Mouse (Mus musculus) MEL (cell line): ENCODE results near the gene Rps6ka4. TPM values are rescaled to one million over a fixed set of nuclear protein-coding genes. Genes with fewer than 3 reads are reported as not detected.

Experiments
- DNase-seq: peaks from one replicate; pipeline ENCODE4 v3.0.0; 2011; ENCODE audit warnings: low read depth, low spot score
- H3K27ac ChIP-seq: 2 replicates; pipeline ENCODE4 v1.5.1; 2012; ENCODE audit warnings: low read depth, mild to moderate bottlenecking, control low read depth, low read length, moderate library complexity; ENCODE audit not compliant: control insufficient read depth
- H3K27me3 ChIP-seq, 2 experiments: fragments of 150-350 bp in 1 of 2; sonication (generic) in 1 of 2; 2 replicates each; pipeline ENCODE4 v1.6.1; 2012; ENCODE audit warnings: low read length in 2 of 2, mild to moderate bottlenecking in 2 of 2, improper control_type of control experiment in 1 of 2, moderate library complexity in 1 of 2; ENCODE audit not compliant: insufficient read depth in 2 of 2, control insufficient read depth in 1 of 2
- H3K36me3 ChIP-seq, 2 experiments: 2 replicates each; pipeline ENCODE4 v1.6.1; 2012 to 2014; ENCODE audit warnings: low read length in 2 of 2, improper control_type of control experiment in 1 of 2, inconsistent platforms in 1 of 2, mild to moderate bottlenecking in 1 of 2; ENCODE audit not compliant: insufficient read depth in 2 of 2, control insufficient read depth in 1 of 2
- H3K4me1 ChIP-seq, 2 experiments: fragments of 150-350 bp in 1 of 2; sonication (generic) in 1 of 2; 2 replicates each; pipeline ENCODE4 v1.6.1; 2012; ENCODE audit warnings: low read length in 2 of 2, improper control_type of control experiment in 1 of 2, mild to moderate bottlenecking in 1 of 2; ENCODE audit not compliant: insufficient read depth in 2 of 2, control insufficient read depth in 1 of 2
- H3K4me3 ChIP-seq, 2 experiments: fragments of 150-350 bp in 1 of 2; sonication (generic) in 1 of 2; 2 replicates each; pipeline ENCODE4 v1.5.1; 2012; ENCODE audit warnings: low read depth in 2 of 2, low read length in 2 of 2, mild to moderate bottlenecking in 2 of 2, moderate library complexity in 2 of 2, control low read depth in 1 of 2, improper control_type of control experiment in 1 of 2; ENCODE audit not compliant: control insufficient read depth in 1 of 2, insufficient read depth in 1 of 2
- H3K79me2 ChIP-seq: 2 replicates; pipeline ENCODE4 v1.6.1; 2012; ENCODE audit warnings: mild to moderate bottlenecking, low read length, moderate library complexity; ENCODE audit not compliant: control insufficient read depth, poor library complexity, insufficient read depth
- H3K9ac ChIP-seq: 2 replicates; pipeline ENCODE4 v1.6.1; 2012; ENCODE audit warnings: low read depth, mild to moderate bottlenecking, control low read depth, low read length, moderate library complexity; ENCODE audit not compliant: control insufficient read depth, poor library complexity, severe bottlenecking
- H3K9me3 ChIP-seq: fragments of 150-350 bp; sonication (generic); replicated peaks from 2 replicates; pipeline ENCODE4 v1.6.1; 2012; ENCODE audit warnings: mild to moderate bottlenecking, low read length, improper control_type of control experiment, moderate library complexity; ENCODE audit not compliant: insufficient read depth
- BHLHE40 ChIP-seq: IDR thresholded peaks from 2 replicates; pipeline ENCODE4 v1.6.1; 2012; ENCODE audit warnings: low read depth, mild to moderate bottlenecking, inconsistent platforms, low read length, improper control_type of control experiment, borderline replicate concordance
- CHD2 ChIP-seq: IDR thresholded peaks from 2 replicates; pipeline ENCODE4 v1.6.1; 2011; ENCODE audit warnings: low read length, improper control_type of control experiment
- ELF1 ChIP-seq: IDR thresholded peaks from 2 replicates; pipeline ENCODE4 v1.6.1; 2014; ENCODE audit warnings: low read depth, mild to moderate bottlenecking, inconsistent platforms, low read length, improper control_type of control experiment, moderate library complexity
- EP300 ChIP-seq, 2 experiments: IDR thresholded peaks; 2 replicates each; pipeline ENCODE4 v1.6.1; 2011; ENCODE audit warnings: improper control_type of control experiment in 2 of 2, low read length in 2 of 2, low read depth in 1 of 2, mild to moderate bottlenecking in 1 of 2
- ETS1 ChIP-seq: IDR thresholded peaks from 2 replicates; pipeline ENCODE4 v1.6.1; 2012; ENCODE audit warnings: low read depth, mild to moderate bottlenecking, inconsistent platforms, low read length, improper control_type of control experiment, moderate library complexity
- GABPA ChIP-seq: IDR thresholded peaks from 2 replicates; pipeline ENCODE4 v1.6.1; 2012; ENCODE audit warnings: low read depth, mild to moderate bottlenecking, inconsistent platforms, low read length, improper control_type of control experiment, moderate library complexity
- GATA1 ChIP-seq: IDR thresholded peaks from 2 replicates; pipeline ENCODE4 v1.6.1; 2011; ENCODE audit warnings: low read depth, low read length, improper control_type of control experiment
- KAT2A ChIP-seq: conservative IDR thresholded peaks from 2 replicates; pipeline ENCODE4 v1.6.1; 2012; ENCODE audit warnings: low read depth, low read length, improper control_type of control experiment, inconsistent platforms
- MAFK ChIP-seq: IDR thresholded peaks from 2 replicates; pipeline ENCODE4 v1.6.1; 2011; ENCODE audit warnings: low read depth, mild to moderate bottlenecking, low read length, improper control_type of control experiment, borderline replicate concordance
- MAX ChIP-seq: IDR thresholded peaks from 2 replicates; pipeline ENCODE4 v1.6.1; 2011; ENCODE audit warnings: low read length, improper control_type of control experiment
- MAZ ChIP-seq: IDR thresholded peaks from 2 replicates; pipeline ENCODE4 v1.6.1; 2012; ENCODE audit warnings: low read depth, mild to moderate bottlenecking, inconsistent platforms, low read length, improper control_type of control experiment
- MYC ChIP-seq: IDR thresholded peaks from 2 replicates; pipeline ENCODE4 v1.6.1; 2011; ENCODE audit warnings: low read depth, mild to moderate bottlenecking, low read length, improper control_type of control experiment, moderate library complexity
- NELFE ChIP-seq: IDR thresholded peaks from 2 replicates; pipeline ENCODE4 v1.6.1; 2011; ENCODE audit warnings: low read depth, low read length, improper control_type of control experiment
- NRF1 ChIP-seq: IDR thresholded peaks from 2 replicates; pipeline ENCODE4 v1.6.1; 2014; ENCODE audit warnings: low read depth, mild to moderate bottlenecking, inconsistent platforms, low read length, improper control_type of control experiment, moderate library complexity; ENCODE audit not compliant: poor library complexity, insufficient read depth, severe bottlenecking
- SIN3A ChIP-seq: IDR thresholded peaks from 2 replicates; pipeline ENCODE4 v1.6.1; 2012; ENCODE audit warnings: low read length, improper control_type of control experiment, inconsistent platforms
- SMC3 ChIP-seq: IDR thresholded peaks from 2 replicates; pipeline ENCODE4 v1.6.1; 2011; ENCODE audit warnings: low read depth, low read length, improper control_type of control experiment
- TBP ChIP-seq: IDR thresholded peaks from 2 replicates; pipeline ENCODE4 v1.8.0; 2011; ENCODE audit warnings: low read depth, low read length, improper control_type of control experiment
- TCF12 ChIP-seq: IDR thresholded peaks from 2 replicates; pipeline ENCODE4 v1.6.1; 2014; ENCODE audit warnings: low read depth, mild to moderate bottlenecking, inconsistent platforms, low read length, improper control_type of control experiment, moderate library complexity
- UBTF ChIP-seq: IDR thresholded peaks from 2 replicates; pipeline ENCODE4 v1.6.1; 2012; ENCODE audit warnings: low read depth, mild to moderate bottlenecking, inconsistent platforms, low read length, improper control_type of control experiment, moderate library complexity, borderline replicate concordance; ENCODE audit not compliant: insufficient read depth
- USF1 ChIP-seq: IDR thresholded peaks from 2 replicates; pipeline ENCODE4 v1.6.1; 2014; ENCODE audit warnings: low read depth, mild to moderate bottlenecking, inconsistent platforms, low read length, improper control_type of control experiment, moderate library complexity
- ZC3H11A ChIP-seq: IDR thresholded peaks from 2 replicates; pipeline ENCODE4 v1.6.1; 2012; ENCODE audit warnings: low read depth, mild to moderate bottlenecking, inconsistent platforms, low read length, improper control_type of control experiment
- ZNF384 ChIP-seq: IDR thresholded peaks from 2 replicates; pipeline ENCODE4 v1.6.1; 2012; ENCODE audit warnings: low read depth, mild to moderate bottlenecking, inconsistent platforms, low read length, improper control_type of control experiment
- polyA plus RNA-seq, 2 experiments: library from polyadenylated mRNA; stranded (reverse) in 1 of 2; unstranded in 1 of 2; fragments of >175 nt in 1 of 2; fragments of >200 nt in 1 of 2; gene quantifications; 2 replicates each; pipeline versions ENCODE4 v1.2.1 to v1.2.4; 2012; ENCODE audit warnings: low replicate concordance in 2 of 2, low read depth in 1 of 2; ENCODE audit not compliant: insufficient read length in 2 of 2, insufficient read depth in 1 of 2, missing spikeins in 1 of 2
- total RNA-seq: library from RNA; depleted of rRNA; stranded (reverse); fragments of 300-350 nt; gene quantifications from 2 replicates; pipeline ENCODE4 v1.2.3, GENCODE M21; 2012

The Rps6ka4 gene
- total and polyA plus RNA-seq, 3 experiments = 4.7 to 7.3 TPM; not detected in 1

DNA sequence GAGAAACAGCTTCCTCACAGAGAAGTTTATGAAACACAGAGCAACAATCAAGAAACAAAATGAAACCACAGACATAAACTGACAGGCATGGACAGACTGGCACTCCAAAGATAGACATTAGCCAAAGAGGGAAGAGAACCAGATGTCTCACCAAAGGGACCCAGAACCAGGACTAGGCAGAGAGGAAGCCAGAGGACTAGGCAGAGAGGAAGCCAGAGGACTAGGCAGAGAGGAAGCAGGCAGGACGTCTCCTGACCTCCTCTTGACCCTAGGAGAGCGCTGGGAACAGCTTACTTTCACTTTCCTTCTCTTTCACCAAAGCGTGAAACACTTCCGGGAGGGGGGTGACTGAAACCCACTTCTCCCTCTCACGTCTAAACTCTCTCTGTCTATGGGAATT lies 28.9 kb upstream of the Rps6ka4 start (continued):
- no peak for TF ChIP-seq UBTF
- peak; percentile 71; the same call in 1 of the 2 replicates for TF ChIP-seq MYC
- no peak for TF ChIP-seq SMC3
- no peak for TF ChIP-seq MAZ
- TF ChIP-seq USF1 = no peak
- peak; percentile 94 for TF ChIP-seq ETS1
- 0 out of 2 replicates have a peak, but pooled peaks have one; percentile 24 for TF ChIP-seq BHLHE40
- TF ChIP-seq CHD2 = no peak

GRCm38 (mm10) chr19:6861451-6861850 lies 21.0 kb upstream of the Rps6ka4 start:
- TF ChIP-seq SMC3 (no peak), MYC (no peak), MAZ (no peak), ELF1 (no peak), TCF12 (no peak), NELFE (no peak), EP300 (IDR thresholded peaks at IDR 0.05; ENCODE audit: low read depth in 1 of 2, low read length in 2 of 2) (no peak), GABPA (no peak), BHLHE40 (no peak), ZNF384 (no peak), UBTF (no peak), SIN3A (no peak), MAFK (no peak), MAX (no peak), NRF1 (no peak), GATA1 (no peak), ZC3H11A (no peak), KAT2A (no peak), TBP (no peak)
- peaks cover 7% of the 10 kb centered on the region for H3K79me2 ChIP-seq
- peaks cover 7 to 8% of the 10 kb centered on the region in 2 experiments; a peak in 3 of 4 replicates for H3K4me1 ChIP-seq
- H3K36me3 ChIP-seq = peaks cover under 1 to 10% of the 10 kb centered on the region in 2 experiments; a peak in 2 of 4 replicates
- H3K4me3 ChIP-seq = no peak overlapping the region
- no peak for DNase-seq
- no peak overlapping the region for H3K9ac ChIP-seq
- no peak overlapping the region for H3K27ac ChIP-seq
- H3K9me3 ChIP-seq = no peaks in the 10 kb centered on the region
- no peaks in the 10 kb centered on the region for H3K27me3 ChIP-seq
